Mouse (Mus musculus) heart, postnatal 4 days (tissue): ENCODE measurements around the gene Cadm1. TPM values are rescaled to one million over a fixed set of nuclear protein-coding genes. Genes with fewer than 3 reads are reported as not detected.

ENCODE experiments used
- DNase-seq: peaks from one replicate; pipeline ENCODE4 v3.0.0; 2021
- total RNA-seq, 2 experiments: library from RNA; stranded (reverse); gene quantifications; 2 replicates each; pipeline ENCODE4 v1.2.3; 2021

The Cadm1 gene
- total RNA-seq, 2 experiments from 2014 or later: 4.2 to 4.6 TPM

GRCm38 (mm10) chr9:47674766-47675713, 145.1 kb downstream of the Cadm1 start:
- DNase-seq: no peak

- no peak for DNase-seq
Measured at GRCm38 (mm10) chr9:47686881-47687280, 156.9 kb downstream of the Cadm1 start.

- no peak for DNase-seq
Measured at GRCm38 (mm10) chr9:47687604-47688003, 157.6 kb downstream of the Cadm1 start.

DNA sequence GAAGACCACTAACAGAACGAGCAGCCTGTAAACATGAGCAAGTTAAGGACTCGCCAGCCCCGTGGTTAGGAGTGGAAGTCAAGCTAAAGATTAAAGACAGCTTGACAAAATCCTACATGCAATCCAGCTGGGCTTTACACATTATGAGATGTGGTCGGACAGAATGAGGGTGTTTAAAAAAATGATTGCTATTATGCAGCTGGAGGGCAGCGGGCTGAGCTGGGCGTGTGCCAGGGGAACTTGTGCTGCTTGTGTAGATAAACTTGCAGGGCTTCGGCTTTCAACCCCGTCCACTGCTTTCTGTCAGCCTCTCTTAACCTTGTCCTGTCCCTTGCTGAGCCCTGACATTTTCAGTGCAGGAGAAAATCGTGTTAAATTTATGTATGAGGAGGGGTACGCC, 158.3 kb downstream of the Cadm1 start:
- peak; percentile 81 for DNase-seq

DNA sequence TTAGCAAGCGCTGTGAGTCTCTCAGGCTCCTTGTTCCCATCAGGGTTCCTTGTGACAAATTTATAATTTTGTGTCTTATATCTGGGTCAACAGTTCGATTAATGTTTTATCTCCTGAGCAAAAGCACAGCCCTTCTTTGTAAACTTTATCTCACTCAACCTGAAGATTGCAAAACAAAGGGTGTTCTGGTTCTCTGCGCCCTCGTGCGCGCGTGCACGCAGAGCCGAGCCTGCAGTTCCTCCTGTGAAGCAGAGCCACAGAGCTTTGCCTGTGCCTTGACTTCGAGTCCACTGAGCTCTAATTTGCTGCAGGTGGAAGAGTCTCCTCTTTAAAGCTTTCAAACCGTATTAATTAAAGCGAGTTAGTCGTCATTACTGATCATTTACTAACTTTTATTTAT, 162.9 kb downstream of the Cadm1 start:
- no peak for DNase-seq

DNA sequence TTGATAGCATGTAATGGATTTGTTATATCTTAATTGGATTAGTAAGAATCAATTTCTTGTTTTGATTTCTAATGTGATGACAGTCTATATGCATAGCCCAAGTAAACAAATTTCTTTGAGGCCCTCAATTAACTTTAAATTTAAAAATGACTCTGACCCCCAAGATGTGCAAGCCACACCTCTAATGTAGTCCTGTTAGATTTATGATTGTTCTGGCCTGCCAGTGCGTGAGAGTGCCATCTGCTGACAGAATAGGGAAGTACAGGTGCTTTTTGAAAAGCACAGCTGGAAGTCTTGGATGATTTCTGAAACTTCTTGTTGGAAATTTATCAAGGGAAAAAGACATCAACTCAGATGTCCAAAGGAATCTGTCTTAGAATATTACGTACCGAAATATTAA, 169.1 kb downstream of the Cadm1 start:
- peak; percentile 85 for DNase-seq

- DNase-seq: no peak
Measured at GRCm38 (mm10) chr9:47700021-47700420, 170.0 kb downstream of the Cadm1 start.

DNA sequence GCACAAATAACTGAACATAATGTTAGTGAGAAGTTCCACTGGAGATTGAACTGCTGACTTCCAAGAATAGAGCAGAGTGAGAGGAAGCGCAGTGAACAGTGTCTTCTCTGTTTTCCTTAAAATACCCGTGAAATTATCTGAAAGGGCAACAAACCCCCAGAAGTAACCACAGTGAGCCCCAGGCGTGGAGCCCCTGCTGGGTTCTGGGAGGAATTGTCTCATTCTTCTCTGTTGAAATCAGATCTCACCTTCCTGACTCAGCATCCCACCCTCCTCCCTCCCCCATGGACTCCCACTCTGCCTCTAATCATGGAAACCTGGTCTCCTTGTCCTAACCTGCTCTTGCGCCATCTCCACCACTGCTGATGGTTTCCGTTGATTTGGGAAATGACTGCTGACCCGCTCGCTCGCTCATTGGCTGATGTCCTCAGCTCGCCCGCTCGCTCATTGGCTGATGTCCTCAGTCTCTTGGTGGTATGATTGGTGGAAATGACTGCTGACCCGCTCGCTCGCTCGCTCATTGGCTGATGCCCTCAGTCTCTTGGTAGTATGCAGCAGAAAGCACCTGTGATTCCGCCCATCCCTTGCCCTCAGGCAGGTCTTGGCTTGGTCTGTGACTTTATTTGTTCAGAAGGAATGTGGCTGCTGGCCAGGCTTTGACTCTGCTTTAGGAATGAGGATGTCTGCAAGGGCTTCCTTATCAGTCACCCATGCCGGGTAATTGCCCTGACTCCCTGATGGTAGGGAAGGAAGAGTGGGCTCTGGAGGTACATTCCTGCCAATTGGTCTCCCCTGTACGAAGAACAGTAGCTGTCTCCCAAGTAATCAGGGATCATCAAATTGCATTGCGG, 173.3 kb downstream of the Cadm1 start:
- DNase-seq: peak; percentile 16

GRCm38 (mm10) chr9:47706341-47706740, 176.4 kb downstream of the Cadm1 start:
- DNase-seq: no peak

DNA sequence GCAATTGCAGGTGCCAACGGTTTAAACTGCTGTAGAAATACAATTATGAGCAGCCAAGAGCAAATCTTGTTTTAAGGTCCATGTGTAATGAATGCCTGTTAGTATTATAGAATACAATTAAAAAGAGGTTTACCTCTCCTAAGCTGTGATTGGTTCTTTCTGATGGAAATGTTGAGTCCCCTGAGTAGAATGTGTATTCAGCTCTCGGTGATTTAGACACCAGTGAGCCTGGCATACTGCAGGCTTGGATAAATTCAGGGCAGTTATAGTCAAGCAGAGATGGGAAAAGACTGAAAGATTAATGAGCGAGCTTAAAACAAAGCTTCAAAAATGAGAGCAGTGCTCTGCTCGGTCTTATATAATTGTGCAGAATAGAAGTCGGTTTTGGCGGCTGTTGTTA, 177.4 kb downstream of the Cadm1 start:
- DNase-seq: no peak

DNA sequence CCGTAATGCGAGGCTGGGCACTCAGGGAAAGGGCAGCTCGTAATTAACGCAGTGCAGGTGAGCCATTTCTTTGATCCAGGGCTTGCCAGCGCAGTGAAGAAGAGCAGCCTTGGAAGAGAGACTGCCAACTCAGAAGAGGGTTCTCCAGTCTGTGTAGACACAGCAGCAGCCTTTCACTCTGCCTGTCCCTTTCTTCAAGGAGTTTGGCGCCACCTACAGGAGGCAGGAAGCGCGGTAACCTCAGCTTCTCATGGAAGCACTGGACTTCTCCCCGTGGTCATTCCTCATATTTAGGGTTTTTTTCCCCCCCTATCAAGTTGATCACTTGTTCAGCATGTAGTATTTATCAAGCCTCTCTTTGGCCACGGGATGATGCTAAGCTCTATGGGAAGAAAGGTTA, 178.3 kb downstream of the Cadm1 start:
- peak; percentile 86 for DNase-seq

GRCm38 (mm10) chr9:47710946-47711345, 181.0 kb downstream of the Cadm1 start:
- DNase-seq: no peak

- DNase-seq: no peak
Measured at GRCm38 (mm10) chr9:47714541-47714940, 184.6 kb downstream of the Cadm1 start.

DNA sequence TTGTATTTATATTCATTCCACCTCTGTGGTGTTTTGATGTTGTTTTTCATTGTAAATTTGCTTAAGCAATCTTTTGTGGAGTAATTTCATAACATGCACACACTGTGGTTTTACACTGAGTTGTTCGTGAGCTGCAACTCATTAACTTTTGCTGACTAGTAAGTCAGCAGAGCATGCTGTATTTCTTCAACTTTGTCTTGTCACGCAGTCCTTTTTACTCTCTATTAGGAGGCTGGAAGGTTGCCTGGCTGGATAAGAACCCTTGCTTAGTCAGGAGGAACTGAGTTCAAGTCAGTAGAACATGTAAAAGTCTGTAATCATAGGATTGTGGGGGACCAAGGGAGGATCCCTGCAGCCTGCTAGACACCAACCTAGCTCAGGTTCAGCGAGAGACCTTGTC, 185.4 kb downstream of the Cadm1 start:
- no peak for DNase-seq

GRCm38 (mm10) chr9:47716883-47717282, 186.9 kb downstream of the Cadm1 start:
- DNase-seq: no peak

DNA sequence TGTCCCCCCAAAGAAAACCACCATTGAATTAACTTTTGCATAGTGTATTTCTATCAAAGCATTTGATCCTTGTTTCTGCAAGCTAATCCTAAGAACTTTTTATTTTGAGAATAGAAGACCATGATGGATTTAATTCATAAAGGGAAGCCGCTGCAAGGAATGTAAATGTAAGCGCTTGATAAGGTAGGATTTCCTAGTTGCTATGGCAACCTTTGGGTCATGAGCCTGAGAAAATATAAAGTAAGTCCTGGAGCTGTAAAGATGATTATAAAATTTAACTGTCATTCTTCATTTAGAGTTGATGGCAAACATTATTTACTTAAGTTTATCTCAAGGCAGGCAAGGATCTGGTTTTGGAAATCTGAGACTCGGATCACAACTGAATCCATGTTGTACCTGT, 197.6 kb downstream of the Cadm1 start:
- DNase-seq: no peak

DNA sequence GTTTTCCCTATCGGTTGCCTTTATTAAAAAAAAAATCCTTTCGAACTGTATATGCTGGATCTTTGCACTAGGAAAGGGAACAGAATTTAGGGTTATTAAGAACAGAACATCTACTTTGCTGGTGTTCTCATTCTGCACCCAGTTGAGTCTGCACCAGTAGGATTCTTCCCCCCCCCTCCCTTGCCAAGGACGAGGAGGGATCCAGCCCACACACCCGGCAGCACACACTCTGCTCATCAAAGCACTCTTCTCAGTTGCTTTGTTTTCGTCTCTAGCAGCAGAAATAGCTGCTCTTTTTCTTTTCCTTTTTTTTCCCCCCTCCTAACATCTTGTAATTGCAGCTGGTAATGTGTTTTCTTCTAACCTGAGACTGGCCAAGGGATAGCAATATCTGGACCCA, 198.9 kb downstream of the Cadm1 start:
- no peak for DNase-seq

DNA sequence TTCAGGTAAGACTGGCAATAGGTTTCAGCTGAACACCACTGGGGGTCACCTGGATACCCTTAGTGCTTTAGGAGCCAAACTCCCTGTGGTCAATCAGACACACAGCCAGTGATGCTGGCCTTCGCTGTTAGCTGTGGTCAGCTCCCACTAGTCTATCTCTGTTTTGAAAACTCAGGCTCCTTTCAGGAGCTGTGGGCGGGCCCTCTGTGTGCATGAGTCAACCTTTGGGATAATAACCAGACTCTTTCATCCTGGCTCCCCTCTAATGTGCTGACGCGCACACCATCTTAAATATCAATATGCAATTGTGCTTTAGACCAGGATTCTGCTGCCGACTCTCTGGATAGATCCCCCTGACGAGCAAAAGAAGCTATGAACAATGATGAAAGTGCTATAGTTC, 200.3 kb downstream of the Cadm1 start:
- no peak for DNase-seq

- no peak for DNase-seq
Measured at GRCm38 (mm10) chr9:47733780-47734451, 203.9 kb downstream of the Cadm1 start.

GRCm38 (mm10) chr9:47734905-47735304, 204.9 kb downstream of the Cadm1 start:
- no peak for DNase-seq

DNA sequence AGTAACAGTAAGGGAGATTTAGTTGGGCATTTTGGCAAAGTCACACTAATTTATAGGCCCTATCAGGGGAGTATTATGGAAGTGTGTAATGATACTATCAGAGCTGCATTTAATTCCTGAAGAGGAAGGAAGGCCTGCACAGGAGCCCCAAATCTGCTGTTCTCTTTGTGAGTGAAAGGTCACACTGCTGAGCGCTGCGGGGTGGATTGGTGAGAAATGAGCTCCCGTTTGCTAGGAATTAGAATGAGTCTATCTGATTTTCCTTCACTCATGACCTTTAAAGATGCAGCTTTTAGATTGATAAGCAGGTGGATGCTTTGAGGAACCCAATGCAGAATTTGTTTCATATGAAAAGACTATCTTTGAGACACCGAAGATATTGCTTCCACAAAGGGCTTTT, 208.8 kb downstream of the Cadm1 start:
- no peak for DNase-seq

- no peak for DNase-seq
Measured at GRCm38 (mm10) chr9:47739276-47739675, 209.3 kb downstream of the Cadm1 start.

GRCm38 (mm10) chr9:47741751-47742150, 211.8 kb downstream of the Cadm1 start:
- no peak for DNase-seq
